Mouse (Mus musculus) cerebellum, adult 8-10 months (tissue): ENCODE data around the gene 4930535I16Rik.

ENCODE experiments used
- DNase-seq: peaks from one replicate; pipeline ENCODE4 v3.0.0; 2022

The 4930535I16Rik gene

DNA sequence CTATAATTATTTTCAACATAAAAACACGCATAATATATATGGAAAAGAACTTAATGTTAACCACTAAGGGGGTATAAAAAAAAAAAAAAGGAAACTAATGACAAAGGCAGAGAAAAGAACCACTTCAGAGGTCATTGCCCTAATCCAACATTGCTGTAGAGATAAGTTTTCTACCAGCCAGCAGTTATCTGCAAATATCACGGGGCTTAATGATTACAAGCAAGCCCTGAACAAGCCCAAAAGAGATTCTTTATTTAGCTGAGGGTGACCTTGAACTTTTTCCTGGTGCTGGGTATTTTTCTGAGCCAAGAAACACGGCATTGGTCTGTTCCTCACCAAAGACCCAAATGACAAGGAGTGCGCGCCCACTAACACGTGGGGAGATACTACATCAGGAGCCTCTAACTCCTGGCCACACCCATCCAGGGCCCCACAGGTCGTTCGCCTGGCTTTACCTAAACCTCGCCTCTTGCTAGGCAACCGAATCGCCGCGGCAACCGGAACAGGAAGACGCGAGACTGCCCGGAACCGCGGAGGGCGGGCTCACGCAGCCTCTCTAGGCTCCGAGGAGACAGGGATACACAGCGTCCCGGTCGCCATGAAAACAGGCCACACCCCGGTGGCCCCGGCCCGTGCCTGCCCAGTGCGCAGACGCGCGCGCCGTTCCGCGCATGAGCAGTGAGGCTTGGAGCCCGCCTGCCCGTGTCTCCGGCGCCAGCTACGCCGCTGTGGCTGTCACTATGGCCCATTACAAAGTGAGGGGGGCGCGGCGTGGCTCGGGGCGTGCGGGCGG, 13.3 kb downstream of the 4930535I16Rik start, which contains the start of gene Mycbp:
Gene Mycbp (plus strand): TSS at position 500 of the 793 bp plus-strand sequence.
- DNase-seq, result peak; percentile 99

DNA sequence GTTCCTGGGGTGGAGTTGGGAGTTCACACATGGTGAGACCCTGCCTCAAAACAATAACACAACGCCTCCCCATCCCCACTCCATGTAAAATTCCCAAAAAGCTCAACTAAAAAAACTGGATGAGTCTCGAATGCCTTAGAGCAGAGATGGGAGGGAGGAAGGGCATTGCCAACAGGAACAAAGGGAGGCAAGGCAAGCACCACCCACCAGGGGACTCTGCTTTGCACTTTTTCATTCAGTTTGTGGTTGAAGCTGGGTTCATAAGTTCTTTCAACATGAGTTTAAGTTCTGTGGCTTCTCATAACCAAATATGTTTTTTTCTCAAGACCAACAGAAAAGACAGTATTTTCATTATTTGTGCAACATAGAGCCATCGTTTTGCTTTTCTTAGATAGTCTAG, 14.4 kb downstream of the 4930535I16Rik start:
- DNase-seq, result no peak

DNA sequence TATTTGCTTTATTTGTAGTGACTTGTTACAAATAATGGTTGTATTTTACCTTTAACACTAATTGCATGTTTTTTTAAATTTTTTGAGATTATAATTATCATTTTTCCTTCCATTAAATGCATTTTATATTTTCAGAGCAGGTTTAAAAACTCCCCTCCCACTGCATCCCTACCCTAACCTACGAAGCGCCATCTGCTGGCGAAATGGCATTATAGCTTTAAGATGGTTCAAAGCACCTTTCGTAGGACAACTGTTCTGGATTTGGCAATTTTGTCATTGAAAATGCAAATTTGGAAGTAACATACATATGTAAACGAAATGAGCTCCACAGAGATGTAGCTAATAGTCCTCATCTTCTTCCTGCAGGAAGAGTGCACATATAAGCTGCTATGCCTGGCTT, 19.1 kb downstream of the 4930535I16Rik start:
- peak; percentile 45 for DNase-seq

DNA sequence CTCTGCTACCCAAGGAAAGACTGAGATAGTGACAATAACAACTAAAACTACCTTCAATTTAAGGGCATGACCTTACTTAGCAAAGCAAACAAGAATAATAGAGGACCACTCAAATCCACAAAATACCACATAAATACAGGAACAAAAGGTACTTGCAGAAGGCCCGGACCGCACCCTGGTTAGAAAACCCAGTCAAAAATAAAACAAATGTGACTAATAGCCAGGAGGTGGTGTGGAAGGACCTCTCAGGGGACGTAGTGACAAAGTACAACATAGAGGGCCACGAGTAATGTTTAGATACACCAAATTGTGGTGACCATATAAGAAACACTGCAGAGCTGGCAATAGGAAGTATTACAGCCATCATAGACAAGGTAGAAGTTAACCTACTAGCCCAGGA, 23.5 kb downstream of the 4930535I16Rik start:
- no peak for DNase-seq

DNA sequence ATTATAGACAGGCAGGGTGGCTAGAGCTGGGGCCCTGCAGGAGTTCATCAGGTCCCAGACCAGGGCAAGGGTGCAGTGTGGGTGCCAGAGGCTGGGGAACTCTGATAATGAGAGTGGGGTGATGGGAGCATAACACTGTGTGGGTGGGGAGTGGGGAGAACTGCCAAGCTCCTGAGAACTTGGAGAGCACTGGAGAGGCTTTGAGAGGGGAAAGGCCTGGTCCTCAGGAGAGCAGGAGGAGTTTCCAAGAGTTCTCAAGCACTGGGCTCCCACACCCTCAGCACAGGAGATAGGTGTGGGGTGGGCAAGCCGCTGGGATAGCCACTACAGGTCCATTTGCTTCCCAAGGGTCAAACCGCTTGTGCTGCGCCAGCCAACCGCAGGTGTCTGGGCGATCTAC, 24.1 kb downstream of the 4930535I16Rik start:
- no peak for DNase-seq
